Mouse (Mus musculus) kidney, embryonic 14.5 days (tissue): ENCODE results near the gene Cdc5l. TPM values are rescaled to one million over a fixed set of nuclear protein-coding genes. Genes with fewer than 3 reads are reported as not detected.
"Not testable (repeated sequence)": the region's sequence is repeated elsewhere in the genome, so short reads cannot be mapped to it uniquely, and the experiment has no call there.

Experiments
- ATAC-seq: fragments of 200-750 bp; cut with Nextera tagmentation; 2 replicates; pipeline ENCODE4 v1.8.0; 2017; ENCODE audit warnings: moderate number of reproducible peaks, mild to moderate bottlenecking, moderate TSS enrichment, moderate library complexity; ENCODE audit not compliant: low FRiP score, low TSS enrichment
- H3K27ac ChIP-seq: fragments of 300-500 bp; sonication (generic); 2 replicates; pipeline ENCODE4 v1.5.1; 2014; ENCODE audit warnings: low read depth, mild to moderate bottlenecking, low read length, moderate library complexity, mixed read lengths
- H3K27me3 ChIP-seq: fragments of 300-500 bp; sonication (generic); 2 replicates; pipeline ENCODE4 v1.6.1; 2014; ENCODE audit warnings: mild to moderate bottlenecking, low read length; ENCODE audit not compliant: control insufficient read depth, insufficient read depth
- H3K36me3 ChIP-seq: fragments of 300-500 bp; sonication (generic); 2 replicates; pipeline ENCODE4 v1.6.1; 2014; ENCODE audit warnings: low read length, mixed read lengths; ENCODE audit not compliant: control insufficient read depth, insufficient read depth
- H3K4me1 ChIP-seq: fragments of 300-500 bp; sonication (generic); 2 replicates; pipeline ENCODE4 v1.6.1; 2014; ENCODE audit warnings: low read length, mixed read lengths; ENCODE audit not compliant: control insufficient read depth, insufficient read depth
- H3K4me2 ChIP-seq: fragments of 300-500 bp; sonication (generic); replicated peaks from 2 replicates; pipeline ENCODE4 v1.6.1; 2014; ENCODE audit warnings: low read depth, mild to moderate bottlenecking, low read length
- H3K4me3 ChIP-seq: fragments of 300-500 bp; sonication (generic); 2 replicates; pipeline ENCODE4 v1.5.1; 2014; ENCODE audit warnings: mild to moderate bottlenecking, low read length
- H3K9ac ChIP-seq: fragments of 300-500 bp; sonication (generic); 2 replicates; pipeline ENCODE4 v1.6.1; 2014; ENCODE audit warnings: low read depth, mild to moderate bottlenecking, low read length, moderate library complexity
- H3K9me3 ChIP-seq: fragments of 300-500 bp; sonication (generic); 2 replicates; pipeline ENCODE4 v1.6.1; 2016; ENCODE audit warnings: low read length; ENCODE audit not compliant: control insufficient read depth
- WGBS: fragments of 180-500 bp; shearing (Covaris S2); extraction: QIAGEN DNeasy Blood & Tissue Kit; methylation state at CpG from one replicate; pipeline ENCODE4 v1.1.7; 2014; 5-methylcytosine and 5-hydroxymethylcytosine counted together
- polyA plus RNA-seq: library from polyadenylated mRNA; unstranded; fragments of >200 nt; fragmentation: Nextera tagmentation; extraction: Ambion mirVana; gene quantifications from 2 replicates; pipeline ENCODE4 v1.2.1, GENCODE M21; 2014

The Cdc5l gene
- polyA plus RNA-seq, 1 experiment from 2014 or later = 73.5 TPM

- Histone ChIP-seq H3K4me1 (no peaks in the 10 kb centered on the region), H3K4me2 (no peak overlapping the region), H3K9me3 (peaks cover 5% of the 10 kb centered on the region; the same call in 1 of the 2 replicates), H3K4me3 (no peak overlapping the region), H3K27ac (no peak overlapping the region), H3K36me3 (no peaks in the 10 kb centered on the region), H3K27me3 (no peaks in the 10 kb centered on the region), H3K9ac (no peak overlapping the region)
- 64% methylated on average over 2 of the region's 2 CpGs for WGBS
- ATAC-seq = no peak
Measured at GRCm38 (mm10) chr17:45466701-45467100, 33.2 kb upstream of the Cdc5l start.

GRCm38 (mm10) chr17:45464255-45464654 lies 30.7 kb upstream of the Cdc5l start:
- Histone ChIP-seq H3K27me3 (no peaks in the 10 kb centered on the region), H3K4me3 (no peak overlapping the region), H3K27ac (no peak overlapping the region), H3K36me3 (no peaks in the 10 kb centered on the region), H3K4me2 (no peak overlapping the region), H3K9me3 (0 out of 2 replicates have a peak, but pooled peaks cover 3% of the 10 kb centered on the region), H3K4me1 (no peaks in the 10 kb centered on the region), H3K9ac (no peak overlapping the region)
- 87% methylated on average over 9 of the region's 9 CpGs for WGBS
- ATAC-seq = no peak

- H3K9me3 ChIP-seq = 0 out of 2 replicates have a peak, but pooled peaks cover 3% of the 10 kb centered on the region
- WGBS = 95% methylated on average over 4 of the region's 4 CpGs
- ATAC-seq = no peak
- no peaks in the 10 kb centered on the region for H3K27me3 ChIP-seq
- H3K36me3 ChIP-seq = no peaks in the 10 kb centered on the region
- H3K27ac ChIP-seq = no peak overlapping the region
- H3K4me1 ChIP-seq = no peaks in the 10 kb centered on the region
- H3K4me2 ChIP-seq = no peak overlapping the region
- no peak overlapping the region for H3K9ac ChIP-seq
- no peak overlapping the region for H3K4me3 ChIP-seq
Measured at GRCm38 (mm10) chr17:45462506-45462905, 29.0 kb upstream of the Cdc5l start.

- ATAC-seq = no peak
- Histone ChIP-seq H3K4me2 (no peak overlapping the region), H3K9me3 (no peaks in the 10 kb centered on the region), H3K4me3 (no peak overlapping the region), H3K4me1 (no peaks in the 10 kb centered on the region), H3K27me3 (no peaks in the 10 kb centered on the region), H3K9ac (no peak overlapping the region), H3K27ac (no peak overlapping the region), H3K36me3 (no peaks in the 10 kb centered on the region)
- 91% methylated on average over 8 of the region's 8 CpGs for WGBS
Measured at GRCm38 (mm10) chr17:45459062-45459461, 25.5 kb upstream of the Cdc5l start.

GRCm38 (mm10) chr17:45458516-45458915 lies 25.0 kb upstream of the Cdc5l start:
- Histone ChIP-seq H3K9me3 (no peaks in the 10 kb centered on the region), H3K36me3 (no peaks in the 10 kb centered on the region), H3K4me2 (no peak overlapping the region), H3K9ac (no peak overlapping the region), H3K4me3 (no peak overlapping the region), H3K27me3 (no peaks in the 10 kb centered on the region), H3K4me1 (no peaks in the 10 kb centered on the region), H3K27ac (no peak overlapping the region)
- ATAC-seq = no peak
- 80% methylated on average over 4 of the region's 4 CpGs for WGBS

- H3K9me3 ChIP-seq = no peaks in the 10 kb centered on the region
- no peak for ATAC-seq
- no peak overlapping the region for H3K4me3 ChIP-seq
- no peaks in the 10 kb centered on the region for H3K4me1 ChIP-seq
- no peak overlapping the region for H3K27ac ChIP-seq
- WGBS = 95% methylated on average over 5 of the region's 5 CpGs
- no peak overlapping the region for H3K9ac ChIP-seq
- H3K36me3 ChIP-seq = no peaks in the 10 kb centered on the region
- no peak overlapping the region for H3K4me2 ChIP-seq
- no peaks in the 10 kb centered on the region for H3K27me3 ChIP-seq
Measured at GRCm38 (mm10) chr17:45457487-45457886, 23.9 kb upstream of the Cdc5l start.

- no peaks in the 10 kb centered on the region for H3K9me3 ChIP-seq
- no peaks in the 10 kb centered on the region for H3K4me1 ChIP-seq
- H3K4me3 ChIP-seq = no peak overlapping the region
- no peak overlapping the region for H3K27ac ChIP-seq
- H3K9ac ChIP-seq = no peak overlapping the region
- H3K27me3 ChIP-seq = no peaks in the 10 kb centered on the region
- ATAC-seq = no peak
- H3K36me3 ChIP-seq = no peaks in the 10 kb centered on the region
- H3K4me2 ChIP-seq = no peak overlapping the region
- WGBS = 66% methylated on average over 13 of the region's 13 CpGs
Measured at GRCm38 (mm10) chr17:45456260-45457152, 23.0 kb upstream of the Cdc5l start.

GRCm38 (mm10) chr17:45455783-45456182 lies 22.2 kb upstream of the Cdc5l start:
- not testable (repeated sequence) for H3K4me3 ChIP-seq, H3K4me1 ChIP-seq, H3K36me3 ChIP-seq, H3K9me3 ChIP-seq, H3K27me3 ChIP-seq, H3K9ac ChIP-seq, ATAC-seq, H3K27ac ChIP-seq, H3K4me2 ChIP-seq
- WGBS = 94% methylated on average over 8 of the region's 9 CpGs

- no peak overlapping the region for H3K27ac ChIP-seq
- no peak overlapping the region for H3K4me2 ChIP-seq
- H3K4me1 ChIP-seq = no peaks in the 10 kb centered on the region
- H3K4me3 ChIP-seq = no peak overlapping the region
- H3K9ac ChIP-seq = no peak overlapping the region
- ATAC-seq = no peak
- H3K27me3 ChIP-seq = no peaks in the 10 kb centered on the region
- no peaks in the 10 kb centered on the region for H3K9me3 ChIP-seq
- H3K36me3 ChIP-seq = no peaks in the 10 kb centered on the region
- 88% methylated on average over 2 of the region's 2 CpGs for WGBS
Measured at GRCm38 (mm10) chr17:45454794-45455193, 21.3 kb upstream of the Cdc5l start.
